ENCODE assay signal across 11 mouse cellular contexts in genomic region chr2:84185016-84185330, GRCm38 (mm10).
A peak's percentile ranks its signal among the peaks of the same experiment; 100 is the strongest.
DNase-seq lines count a peak whose midpoint lies in the region; ATAC-seq lines count a peak whose summit lies in the region.
"Had no signal": no experiment of that assay in that cellular context is flagged by ENCODE, and none has a peak within 500 bp of the region (broad histone marks: within the 10 kb centered on the region; RNA-seq: fewer than 3 reads in every experiment).

No protein-coding gene starts in this region.

- 80% methylated on average over 7 of the region's 7 CpGs for WGBS in heart, embryonic 15.5 days
- 65% methylated on average over 7 of the region's 7 CpGs for WGBS in lung, embryonic 15.5 days
- WGBS in liver, embryonic 12.5 days (ENCODE audit: insufficient replicate concordance) = 50% methylated on average over 7 of the region's 7 CpGs
- WGBS in liver, embryonic 16.5 days (ENCODE audit: insufficient replicate concordance) = 52% methylated on average over 7 of the region's 7 CpGs

- no peak overlapping the region for H3K9ac ChIP-seq in heart, embryonic 15.5 days
- no peak overlapping the region for H3K9ac ChIP-seq in lung, embryonic 15.5 days
- no peak overlapping the region for H3K9ac ChIP-seq in liver, embryonic 12.5 days
- no peak overlapping the region for H3K9ac ChIP-seq in liver, embryonic 16.5 days (ENCODE audit: low read depth, low read length)

- H3K9me3 ChIP-seq in heart, embryonic 15.5 days (replicated peaks) = no peaks in the 10 kb centered on the region
- no peaks in the 10 kb centered on the region for H3K9me3 ChIP-seq in lung, embryonic 15.5 days
- H3K9me3 ChIP-seq in liver, embryonic 12.5 days (replicated peaks) = no peaks in the 10 kb centered on the region
- no peaks in the 10 kb centered on the region for H3K9me3 ChIP-seq in liver, embryonic 16.5 days (replicated peaks; ENCODE audit: control insufficient read depth, low read length)

- H3K36me3 ChIP-seq in heart, embryonic 15.5 days = no peaks in the 10 kb centered on the region
- no peaks in the 10 kb centered on the region for H3K36me3 ChIP-seq in lung, embryonic 15.5 days
- no peaks in the 10 kb centered on the region for H3K36me3 ChIP-seq in liver, embryonic 12.5 days
- H3K36me3 ChIP-seq in liver, embryonic 16.5 days (ENCODE audit: control insufficient read depth, insufficient read depth) = no peaks in the 10 kb centered on the region

- H3K4me2 ChIP-seq in heart, embryonic 15.5 days = no peak overlapping the region
- no peak overlapping the region for H3K4me2 ChIP-seq in lung, embryonic 15.5 days
- H3K4me2 ChIP-seq in liver, embryonic 12.5 days = peak overlapping the region; percentile 42
- peak overlapping the region; percentile 28 for H3K4me2 ChIP-seq in liver, embryonic 16.5 days (ENCODE audit: low read depth, low read length)

- H3K27me3 ChIP-seq in heart, embryonic 15.5 days = no peaks in the 10 kb centered on the region
- no peaks in the 10 kb centered on the region for H3K27me3 ChIP-seq in lung, embryonic 15.5 days
- no peaks in the 10 kb centered on the region for H3K27me3 ChIP-seq in liver, embryonic 12.5 days (replicated peaks)
- H3K27me3 ChIP-seq in liver, embryonic 16.5 days (ENCODE audit: control insufficient read depth, insufficient read depth, low read depth, low read length) = no peaks in the 10 kb centered on the region
- H3K27me3 ChIP-seq: CH12.LX had no signal

- H3K4me1 ChIP-seq in heart, embryonic 15.5 days (replicated peaks) = 0 out of 2 replicates have a peak, but pooled peaks cover 3% of the 10 kb centered on the region
- no peaks in the 10 kb centered on the region for H3K4me1 ChIP-seq in lung, embryonic 15.5 days
- H3K4me1 ChIP-seq in liver, embryonic 12.5 days = peaks cover 9% of the 10 kb centered on the region; the same call in 1 of the 2 replicates
- no peaks in the 10 kb centered on the region for H3K4me1 ChIP-seq in liver, embryonic 16.5 days (ENCODE audit: control insufficient read depth, low read depth, low read length)

- ATAC-seq in heart, embryonic 15.5 days (replicated peaks; ENCODE audit: insufficient number of reproducible peaks, insufficient read depth, low FRiP score, low read depth) = no peak; the same call in 1 of the 2 replicates
- no peak for ATAC-seq in lung, embryonic 15.5 days (ENCODE audit: borderline replicate concordance, extremely low read depth, low FRiP score, low TSS enrichment)
- ATAC-seq in liver, embryonic 12.5 days = no peak
- ATAC-seq in liver, embryonic 16.5 days (ENCODE audit: low read depth) = no peak
- ATAC-seq: Patski had no signal

- H3K27ac ChIP-seq in heart, embryonic 15.5 days = peak overlapping the region; percentile 66
- peak overlapping the region; percentile 52 for H3K27ac ChIP-seq in lung, embryonic 15.5 days
- no peak overlapping the region for H3K27ac ChIP-seq in liver, embryonic 12.5 days
- no peak overlapping the region for H3K27ac ChIP-seq in liver, embryonic 16.5 days (ENCODE audit: low read length)

- no peak overlapping the region for H3K4me3 ChIP-seq in heart, embryonic 15.5 days
- H3K4me3 ChIP-seq in lung, embryonic 15.5 days = no peak overlapping the region
- H3K4me3 ChIP-seq in liver, embryonic 12.5 days = no peak overlapping the region
- no peak overlapping the region; the same call in 1 of the 2 replicates for H3K4me3 ChIP-seq in liver, embryonic 16.5 days (ENCODE audit: low read depth, low read length)

- no peak for DNase-seq in heart, adult 11 months
- DNase-seq in lung, postnatal 4 days = no peak
- no peak for DNase-seq in urinary bladder, postnatal 10 days (ENCODE audit: low spot score)
- DNase-seq: cerebellum, adult 9-10 months; thymus, postnatal 4 days had no signal

Comparison
In these comparisons a context has a peak if more than half of its experiments do, and no peak if none do; other contexts are left out.
1. H3K27ac ChIP-seq: peak in heart, embryonic 15.5 days (single experiment) and lung, embryonic 15.5 days (single experiment); none in liver, embryonic 12.5 days (single experiment) and liver, embryonic 16.5 days (single experiment).
2. H3K4me2 ChIP-seq: peak in liver, embryonic 12.5 days (single experiment) and liver, embryonic 16.5 days (single experiment); none in heart, embryonic 15.5 days (single experiment) and lung, embryonic 15.5 days (single experiment).